Mouse (Mus musculus): ENCODE data around the gene Cdk20. TPM values are rescaled to one million over a fixed set of nuclear protein-coding genes. Genes with fewer than 3 reads are reported as not detected.

Gene Cdk20
- 10 to 100 TPM; 10.8 to 12.2 TPM for total RNA-seq (2021)

DNA sequence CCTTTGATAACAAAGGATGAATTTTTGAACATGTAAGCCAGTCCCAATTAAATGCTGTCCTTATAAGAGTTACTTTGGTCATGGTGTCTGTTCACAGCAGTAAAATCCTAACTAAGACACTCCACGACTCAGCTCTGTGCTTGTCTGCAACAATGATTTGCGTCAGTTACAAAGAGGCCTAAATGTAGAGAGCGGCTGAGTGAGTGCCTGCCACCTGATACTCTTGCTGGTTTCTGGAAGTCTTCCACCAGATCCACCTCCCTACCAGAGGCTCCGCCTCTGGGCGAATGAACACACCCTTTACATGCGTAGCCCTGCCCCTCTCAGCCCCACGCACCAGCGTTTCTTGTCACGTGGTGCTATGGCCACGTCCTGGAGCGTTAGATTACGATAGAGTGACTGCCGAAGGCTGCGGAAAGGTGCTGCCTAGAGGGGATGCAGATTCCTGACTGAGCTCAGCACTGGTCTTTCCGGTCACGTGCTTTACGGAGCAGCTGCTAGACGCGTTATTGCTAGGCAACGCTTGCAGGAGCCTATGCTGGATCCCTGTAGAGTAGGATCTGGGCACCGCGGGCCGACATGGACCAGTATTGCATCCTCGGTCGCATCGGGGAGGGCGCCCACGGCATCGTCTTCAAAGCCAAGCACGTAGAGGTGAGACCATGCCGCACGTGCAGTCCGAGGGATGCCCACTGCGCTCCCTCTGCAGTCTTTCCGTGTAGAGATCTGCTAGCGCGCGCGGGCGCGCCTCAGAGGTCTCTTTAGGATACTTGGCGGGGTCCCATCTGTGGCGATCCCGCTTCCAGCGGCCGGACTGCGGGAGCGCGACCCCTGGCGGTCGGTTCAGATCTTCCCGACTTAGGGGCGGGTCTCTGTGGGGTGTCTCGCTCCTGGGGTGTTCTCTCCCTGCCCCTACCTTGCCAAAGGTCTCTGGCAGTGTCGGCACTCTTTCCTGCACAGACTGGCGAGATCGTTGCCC is at the start of gene Cdk20:
Gene Cdk20 (plus strand): TSS at position 298 of the 979 bp plus-strand sequence.
- intact Hi-C loops (cut with DNase I) = loop anchor here (1.0 to 10.0 kb wide), 4 partner anchors 62 to 810 kb away; partner anchors contain the start of genes Aaed1, Ctsl and Zfp367
- DNase-seq (ENCODE audit: low spot score in 2 of 2) = peak; percentile 94

DNA sequence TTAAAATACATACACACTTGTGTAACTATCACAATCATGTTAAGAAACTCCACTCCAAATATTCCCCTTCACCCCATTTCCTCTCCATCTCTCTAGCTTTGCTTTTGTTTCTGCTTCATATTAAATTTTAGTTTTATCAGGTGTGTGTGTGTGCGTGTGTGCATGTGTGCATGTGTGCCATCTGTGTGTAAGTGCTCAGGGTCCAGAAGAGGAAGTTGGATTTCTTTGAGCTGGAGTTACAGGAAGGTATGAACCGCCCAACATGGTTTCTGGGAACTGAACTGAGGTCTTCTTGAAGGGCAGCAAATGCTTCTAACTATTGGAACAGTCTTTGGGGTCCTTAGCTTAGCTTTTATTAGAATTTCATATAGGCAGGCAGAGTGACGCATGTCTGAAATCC is 47.2 kb upstream of the Cdk20 start:
- no peak for DNase-seq (ENCODE audit: low spot score in 2 of 2)
- intact Hi-C loops (cut with DNase I) = no loop called here

DNA sequence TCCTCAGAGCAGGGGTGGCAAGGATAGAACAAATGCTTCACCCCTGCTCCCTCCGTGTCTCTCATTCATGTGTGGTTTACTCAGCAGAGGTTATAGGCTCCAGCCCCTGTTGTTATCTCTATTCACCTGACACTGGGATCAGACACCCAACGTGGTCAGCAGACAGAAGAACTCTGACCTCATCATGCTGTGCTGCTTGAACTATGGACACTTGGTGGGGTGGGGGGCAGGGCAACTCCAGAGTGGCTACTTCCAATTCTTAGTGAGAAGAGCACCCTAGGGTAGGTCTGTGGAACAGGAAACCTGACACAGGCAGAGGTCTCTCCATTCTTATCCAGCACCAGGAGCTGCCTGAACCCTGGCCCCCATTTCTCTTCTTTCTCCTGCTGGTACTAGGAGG is 46.1 kb upstream of the Cdk20 start:
- intact Hi-C loops (cut with DNase I) = no loop called here
- no peak for DNase-seq (ENCODE audit: low spot score in 2 of 2)

DNA sequence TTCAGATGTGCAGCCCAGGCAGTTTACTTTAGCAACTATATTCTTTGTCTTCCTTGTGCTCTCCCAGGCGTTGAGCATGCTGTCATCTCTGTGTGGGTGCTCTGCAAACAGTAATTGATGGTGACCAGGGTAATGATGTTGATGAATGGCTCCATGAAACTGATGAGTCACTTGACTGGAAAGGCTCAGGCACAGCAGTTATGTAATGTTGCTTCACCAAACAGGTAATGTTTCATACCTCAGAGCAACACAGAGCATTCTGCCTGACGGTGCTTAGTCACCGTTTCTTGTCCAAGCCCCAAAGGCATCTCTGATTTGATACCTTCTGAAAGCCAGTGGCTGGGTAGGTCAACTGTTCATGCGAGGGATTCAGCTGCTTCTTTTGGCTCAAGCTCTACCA is 43.7 kb upstream of the Cdk20 start:
- intact Hi-C loops (cut with DNase I) = no loop called here
- DNase-seq (ENCODE audit: low spot score in 2 of 2) = no peak

DNA sequence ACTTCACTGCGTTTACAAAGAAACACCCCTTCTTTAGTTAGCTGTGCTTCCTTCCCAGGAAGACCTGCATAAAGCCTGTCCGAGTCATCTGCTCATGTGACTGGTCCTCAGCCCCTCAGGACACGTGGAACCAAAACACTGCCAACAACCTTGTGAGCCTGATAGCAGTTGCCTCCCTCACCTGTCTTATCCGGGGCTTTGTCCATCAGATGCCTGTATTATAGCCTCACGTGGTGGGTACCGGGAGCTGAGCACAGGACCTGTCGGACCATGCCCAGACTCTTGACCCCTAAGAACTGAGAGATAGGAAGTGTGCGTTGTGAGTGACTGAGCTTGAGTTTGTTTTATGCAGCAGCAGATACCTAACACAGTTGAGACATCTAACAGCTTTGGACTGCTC is 35.1 kb upstream of the Cdk20 start:
- intact Hi-C loops (cut with DNase I) = no loop called here
- no peak for DNase-seq (ENCODE audit: low spot score in 2 of 2)

DNA sequence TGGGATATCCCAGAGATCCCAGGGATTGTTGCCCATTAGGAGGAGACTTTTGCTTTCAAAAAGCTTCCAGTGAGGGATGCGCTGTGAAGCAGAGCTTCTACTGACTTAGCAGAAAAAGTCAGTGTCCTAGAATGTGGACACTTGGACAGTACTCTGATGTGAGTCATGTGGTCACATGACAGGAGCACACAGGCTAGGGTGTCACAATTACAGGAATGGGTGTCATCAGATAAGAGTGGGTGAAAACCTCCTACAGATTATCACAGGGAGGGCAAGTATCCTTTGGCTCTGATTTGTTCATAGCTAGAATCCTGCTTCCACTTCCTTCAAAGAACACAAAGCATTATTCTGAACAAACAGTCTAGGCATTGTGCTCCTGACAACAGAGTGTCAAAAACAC is 34.0 kb upstream of the Cdk20 start:
- DNase-seq (ENCODE audit: low spot score in 2 of 2) = no peak

DNA sequence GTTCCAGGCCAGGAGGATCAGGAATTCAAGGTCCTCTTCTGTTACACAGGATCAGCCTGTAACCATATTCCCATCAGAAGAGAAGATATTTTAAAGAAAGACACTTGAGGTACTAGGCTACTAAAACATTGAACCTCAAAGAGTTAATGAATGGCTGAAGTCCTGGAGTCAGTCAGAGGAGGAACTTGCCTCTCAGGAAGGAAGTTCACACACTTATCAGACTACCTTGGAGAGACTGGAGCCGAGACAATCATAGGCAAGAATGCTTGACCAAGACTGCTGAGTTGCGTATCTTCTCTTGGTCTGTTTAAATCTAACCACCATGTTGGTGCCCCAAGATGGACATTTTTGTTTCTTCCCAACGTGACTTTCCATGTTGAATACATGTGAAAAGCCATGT is 32.2 kb upstream of the Cdk20 start:
- intact Hi-C loops (cut with DNase I) = no loop called here
- DNase-seq (ENCODE audit: low spot score in 2 of 2) = no peak

More for the DNA sequence above, 34.0 kb upstream of the Cdk20 start:
- intact Hi-C loops (cut with DNase I) = no loop called here

DNA sequence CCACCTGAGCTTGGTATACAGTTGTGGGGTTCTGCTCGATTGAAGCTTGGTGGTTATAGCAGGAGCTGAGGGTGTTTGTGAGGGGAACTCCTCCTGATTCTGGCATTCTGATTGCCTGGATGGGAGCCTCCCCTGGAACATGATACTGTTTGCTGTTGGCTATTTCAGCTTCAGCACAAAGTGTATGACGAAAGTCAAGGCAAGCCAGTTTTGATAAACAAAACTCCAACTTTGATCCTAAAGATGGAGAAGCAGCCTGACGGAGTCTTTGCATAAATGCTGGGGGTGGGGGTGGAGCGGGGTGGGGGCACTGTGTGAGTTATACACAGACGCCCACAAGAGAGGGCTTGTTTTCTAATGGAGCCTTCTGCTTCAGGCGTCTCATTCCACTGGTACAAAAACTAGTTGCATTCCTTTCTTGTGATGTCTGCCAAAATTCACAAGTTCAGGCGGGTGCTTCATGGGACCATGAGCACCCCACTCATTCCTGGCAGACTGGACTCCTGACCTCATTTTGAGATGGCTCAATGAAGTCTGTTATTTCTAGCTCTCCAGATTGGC is 31.2 kb upstream of the Cdk20 start:
- DNase-seq (ENCODE audit: low spot score in 2 of 2) = no peak

DNA sequence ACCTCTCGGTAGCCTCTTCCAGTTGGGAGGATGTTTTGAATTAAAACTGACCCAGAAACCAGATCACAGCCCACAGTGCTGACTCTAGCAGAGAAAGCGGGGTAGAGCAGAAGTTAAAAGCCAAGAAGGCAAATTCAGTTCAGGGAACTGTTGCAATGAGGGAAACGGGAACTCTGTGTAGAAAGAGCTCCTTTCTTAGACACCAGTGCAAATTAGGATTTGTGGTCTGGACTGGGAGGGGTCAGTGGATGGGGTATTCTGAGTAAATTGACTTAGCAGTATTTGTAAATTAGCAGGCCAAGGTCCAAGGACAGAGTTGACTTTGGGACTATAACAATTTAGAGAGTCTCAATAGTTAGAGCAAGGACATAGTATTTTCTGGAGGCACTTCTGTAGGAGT is 30.1 kb upstream of the Cdk20 start:
- intact Hi-C loops (cut with DNase I) = no loop called here

More for the DNA sequence above, 31.2 kb upstream of the Cdk20 start:
- intact Hi-C loops (cut with DNase I) = no loop called here

DNA sequence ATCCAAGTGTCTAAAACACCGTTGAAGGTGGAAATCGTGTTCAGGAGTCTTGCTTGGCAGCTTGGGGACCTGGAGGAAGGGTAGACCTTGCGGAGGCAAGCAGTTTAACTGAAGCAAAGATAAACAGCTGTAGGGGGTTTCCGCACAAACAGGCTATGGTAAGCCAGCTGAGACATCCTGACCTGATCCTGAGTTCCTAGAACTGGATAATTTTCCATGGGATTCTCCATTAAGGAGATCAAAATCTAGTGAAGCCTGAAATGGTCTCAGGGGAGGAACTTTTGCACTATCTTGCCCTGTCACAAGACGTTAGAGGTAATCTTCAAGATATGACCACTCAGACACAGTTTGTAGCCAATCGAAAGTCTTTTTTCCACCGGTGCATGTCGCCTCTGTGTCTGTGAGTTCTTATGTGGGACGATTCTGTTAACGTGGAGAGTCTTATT is 29.6 kb upstream of the Cdk20 start:
- DNase-seq (ENCODE audit: low spot score in 2 of 2) = no peak
- intact Hi-C loops (cut with DNase I) = no loop called here

More for the DNA sequence above, 30.1 kb upstream of the Cdk20 start:
- no peak for DNase-seq (ENCODE audit: low spot score in 2 of 2)

DNA sequence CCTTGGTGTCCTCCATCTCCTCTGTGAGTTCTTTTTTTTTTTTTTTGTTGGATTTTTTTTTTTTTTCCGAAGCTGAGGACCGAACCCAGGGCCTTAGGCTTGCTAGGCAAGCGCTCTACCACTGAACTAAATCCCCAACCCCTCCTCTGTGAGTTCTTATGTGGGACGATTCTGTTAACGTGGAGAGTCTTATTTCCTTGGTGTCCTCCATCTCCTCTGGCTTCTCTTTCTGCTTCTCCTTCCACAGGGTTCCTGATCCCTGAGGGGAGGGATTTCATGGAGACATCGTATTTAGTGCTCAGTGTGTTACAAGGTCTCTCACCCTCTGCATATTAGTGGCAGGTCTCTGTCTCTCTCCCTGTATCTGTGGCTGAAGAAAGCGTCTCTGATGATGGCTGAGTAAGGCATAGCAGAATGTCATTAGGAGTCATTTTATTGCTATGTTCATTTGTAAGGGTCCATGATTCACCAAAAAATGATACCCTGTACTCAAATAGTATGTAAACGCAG is 29.1 kb upstream of the Cdk20 start:
- DNase-seq (ENCODE audit: low spot score in 2 of 2) = no peak
- intact Hi-C loops (cut with DNase I) = no loop called here

DNA sequence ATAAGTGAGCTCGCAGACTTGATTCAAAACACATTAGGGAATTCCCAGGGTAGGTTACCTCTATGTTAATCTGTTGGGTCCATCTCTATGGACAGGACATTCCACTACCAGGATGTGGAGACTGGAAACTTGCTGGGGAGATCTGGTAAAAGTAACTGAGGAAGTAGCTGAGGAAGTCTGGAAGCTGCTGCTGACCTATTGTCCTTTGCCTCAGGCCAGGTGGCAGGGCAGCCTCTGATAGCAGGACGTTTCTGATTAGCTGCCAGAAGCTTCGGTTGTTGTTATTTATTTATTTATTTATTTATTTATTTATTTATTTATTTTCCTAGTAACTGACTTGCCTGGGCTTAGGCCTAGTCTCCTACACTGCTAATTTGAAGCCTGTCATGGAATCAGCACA is 28.6 kb upstream of the Cdk20 start:
- intact Hi-C loops (cut with DNase I) = no loop called here

DNA sequence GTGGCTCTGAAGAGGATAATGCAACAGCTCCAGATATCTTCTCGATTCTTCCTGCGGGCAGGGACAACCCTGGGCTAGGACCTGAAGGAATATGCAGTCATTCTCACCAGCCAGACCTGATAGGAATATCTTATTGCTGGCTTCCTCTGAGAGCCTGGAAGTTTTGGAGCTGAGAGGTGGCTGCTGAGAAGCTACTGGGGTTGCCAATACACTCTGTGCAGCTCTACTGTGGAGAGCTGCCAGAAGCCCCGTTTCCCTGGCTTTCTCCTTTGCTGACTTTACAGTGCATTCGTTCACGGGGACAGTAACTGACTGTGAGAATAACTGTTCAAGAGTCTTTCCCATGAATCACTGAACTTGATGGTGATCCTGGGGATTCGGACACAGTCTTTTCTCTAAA is 26.6 kb upstream of the Cdk20 start:
- DNase-seq (ENCODE audit: low spot score in 2 of 2) = no peak
- intact Hi-C loops (cut with DNase I) = no loop called here

More for the DNA sequence above, 28.6 kb upstream of the Cdk20 start:
- no peak for DNase-seq (ENCODE audit: low spot score in 2 of 2)

DNA sequence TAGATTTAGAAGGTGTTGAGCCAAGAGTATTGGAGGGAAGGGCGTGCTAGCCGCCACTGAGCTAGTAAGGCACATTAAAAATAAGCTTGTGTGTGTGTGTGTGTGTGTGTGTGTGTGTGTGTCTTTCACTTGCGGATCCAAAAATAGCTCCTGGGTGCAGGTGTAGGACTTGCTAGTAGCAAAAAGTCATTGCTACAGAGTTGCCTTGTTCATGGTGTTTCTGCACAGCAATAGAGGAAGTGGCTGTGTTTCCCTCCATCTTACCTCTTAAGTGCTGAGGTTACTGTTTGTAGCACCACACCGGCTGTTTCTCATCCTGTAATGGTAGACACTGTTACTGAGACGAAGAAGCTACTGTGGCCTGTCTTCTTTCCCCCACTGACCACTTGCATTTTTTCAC is 24.1 kb upstream of the Cdk20 start:
- DNase-seq (ENCODE audit: low spot score in 2 of 2) = no peak
- intact Hi-C loops (cut with DNase I) = no loop called here

DNA sequence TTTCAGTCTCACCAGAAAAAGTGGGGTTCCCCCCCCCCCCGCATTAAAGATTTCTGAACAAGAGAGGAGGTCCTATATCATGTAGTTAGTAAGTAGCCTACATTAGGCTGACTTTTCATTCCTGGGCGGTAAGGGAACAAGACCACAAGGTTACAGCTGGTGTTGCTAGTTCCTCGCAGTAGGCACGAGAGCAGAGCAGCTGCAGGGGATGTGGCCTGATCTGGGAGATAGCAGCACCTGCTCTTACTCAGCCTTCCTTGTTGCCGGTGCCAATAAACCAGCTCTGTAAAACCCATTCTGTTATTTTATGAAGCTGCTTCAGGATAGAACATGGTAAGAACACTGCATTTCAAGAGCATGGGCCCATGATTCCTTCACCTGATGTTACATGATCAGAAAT is 21.5 kb upstream of the Cdk20 start:
- intact Hi-C loops (cut with DNase I) = no loop called here
- DNase-seq (ENCODE audit: low spot score in 2 of 2) = no peak

DNA sequence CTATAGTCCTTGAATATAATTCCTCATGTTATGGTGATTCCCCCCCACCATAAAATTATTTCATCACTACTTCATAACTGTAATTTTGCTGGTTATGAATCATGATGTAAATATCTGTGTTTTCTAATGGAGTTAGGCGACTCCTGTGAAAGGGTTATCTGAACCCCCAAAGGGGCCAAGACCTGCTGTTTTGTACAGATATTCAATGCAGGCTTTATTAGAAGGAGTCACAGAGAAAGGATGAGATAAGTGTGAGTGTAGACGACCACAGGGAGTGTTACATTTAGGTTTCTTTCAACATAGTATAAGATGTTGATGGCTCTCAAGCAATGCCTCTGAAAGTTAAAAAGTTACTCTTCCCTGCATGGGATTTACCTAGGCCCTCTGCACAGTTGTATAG is 20.8 kb upstream of the Cdk20 start:
- intact Hi-C loops (cut with DNase I) = no loop called here
- no peak for DNase-seq (ENCODE audit: low spot score in 2 of 2)

DNA sequence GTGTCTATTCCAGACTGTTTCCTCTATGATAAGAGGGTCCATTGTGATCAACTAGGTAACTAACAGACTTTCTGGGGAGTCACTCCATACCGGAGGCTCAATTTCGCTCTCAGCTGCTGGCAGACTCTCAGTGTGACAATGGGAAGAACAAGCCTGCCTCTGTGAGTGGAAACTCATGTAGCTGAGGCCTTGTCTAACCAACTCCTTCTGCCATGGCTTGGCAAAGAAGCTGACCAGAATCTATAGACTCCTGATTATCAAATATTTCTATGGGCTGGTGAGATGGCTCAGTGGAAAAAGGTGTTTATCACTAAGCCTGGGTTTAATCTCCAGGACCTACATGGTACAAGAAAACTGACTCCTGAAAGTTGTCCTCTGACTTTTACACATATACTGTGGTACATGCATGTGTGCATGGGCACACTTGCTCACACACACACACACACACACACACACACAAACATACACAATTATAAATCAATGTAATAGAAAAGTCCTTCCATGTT is 19.3 kb upstream of the Cdk20 start:
- intact Hi-C loops (cut with DNase I) = no loop called here
- no peak for DNase-seq (ENCODE audit: low spot score in 2 of 2)

DNA sequence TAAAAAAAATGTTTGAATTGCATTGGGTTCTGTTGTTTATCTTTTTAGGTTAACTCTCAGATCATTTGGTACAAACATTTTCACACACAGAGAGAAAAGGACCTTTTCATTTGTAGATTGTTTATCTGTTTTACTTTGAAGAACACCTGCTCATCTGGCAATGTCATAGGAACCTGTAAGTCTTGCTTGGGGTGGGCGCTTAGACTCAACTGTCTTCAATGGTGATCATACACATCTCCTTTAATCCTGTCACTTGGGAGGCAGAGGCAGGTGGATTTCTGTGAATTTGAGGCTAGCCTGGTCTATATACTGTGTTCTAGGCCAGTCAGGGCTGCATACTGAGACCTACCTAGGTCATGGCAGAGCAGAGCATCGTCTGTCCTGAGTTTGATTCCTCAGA is 16.5 kb upstream of the Cdk20 start:
- DNase-seq (ENCODE audit: low spot score in 2 of 2) = no peak
- intact Hi-C loops (cut with DNase I) = no loop called here

DNA sequence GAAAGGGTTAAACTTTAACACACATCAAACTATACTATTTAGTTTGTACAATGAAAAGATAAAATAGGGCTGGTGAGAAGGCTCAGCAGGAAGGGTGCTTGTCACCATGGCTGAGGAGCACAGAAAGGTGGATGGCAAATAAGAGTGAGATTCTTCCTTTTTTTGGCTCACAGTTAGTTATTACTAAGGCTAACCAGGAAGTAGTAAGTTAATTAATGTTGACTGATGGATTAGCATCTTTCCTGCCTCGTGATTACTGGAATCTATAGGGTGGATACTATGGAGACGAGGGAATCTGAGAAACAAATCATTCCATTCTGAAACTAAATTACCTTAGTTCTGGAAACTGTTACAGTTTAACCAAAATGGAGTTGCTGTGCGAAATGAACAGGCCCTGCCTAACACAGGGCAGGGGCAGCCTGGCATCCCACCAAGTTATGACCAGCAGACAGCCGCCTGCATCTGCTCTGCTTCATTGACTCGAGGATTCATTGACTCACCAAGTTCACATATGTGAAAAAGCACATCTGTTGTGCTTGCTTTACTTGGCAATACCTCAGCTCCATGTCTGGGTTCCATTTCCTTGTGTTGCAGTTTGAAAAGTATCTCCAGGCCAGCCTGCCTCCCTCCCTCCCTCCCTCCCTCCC is 15.0 kb upstream of the Cdk20 start:
- intact Hi-C loops (cut with DNase I) = no loop called here
- DNase-seq (ENCODE audit: low spot score in 2 of 2) = no peak

DNA sequence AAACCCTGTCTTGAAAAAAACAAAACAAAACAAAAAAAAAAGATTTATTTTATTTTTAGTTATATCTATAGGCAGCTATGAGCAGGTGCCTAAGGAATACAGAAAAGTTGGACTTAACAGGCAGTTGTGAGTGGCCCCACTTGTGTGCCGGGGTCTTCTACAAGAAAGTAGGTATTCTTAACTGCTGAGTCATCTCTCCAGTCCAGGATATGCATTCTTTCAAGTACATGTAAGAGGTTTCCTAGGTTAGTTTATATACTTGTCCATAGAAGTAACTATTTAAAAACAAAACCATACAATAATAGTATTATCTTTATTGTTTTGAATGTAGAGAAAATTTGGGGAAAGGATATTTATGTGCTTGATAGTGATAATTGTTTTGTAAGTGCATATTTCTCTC is 11.3 kb upstream of the Cdk20 start:
- intact Hi-C loops (cut with DNase I) = no loop called here
- DNase-seq (ENCODE audit: low spot score in 2 of 2) = no peak

All from left cerebral cortex, postnatal 36 days (tissue).